Mouse (Mus musculus) ovary, adult 18-20 months (tissue): ENCODE data around the gene Wnt9b.

Source experiments
- DNase-seq: peaks from one replicate; pipeline ENCODE4 v3.0.0; 2022; ENCODE audit warnings: low spot score, mixed read lengths

Gene Wnt9b

GRCm38 (mm10) chr11:103731594-103731993 lies 18.0 kb downstream of the Wnt9b start:
- DNase-seq: no peak

GRCm38 (mm10) chr11:103729282-103729985 lies 20.2 kb downstream of the Wnt9b start:
- DNase-seq: no peak

GRCm38 (mm10) chr11:103724331-103724771 lies 25.3 kb downstream of the Wnt9b start:
- no peak for DNase-seq

GRCm38 (mm10) chr11:103722040-103722481 lies 27.6 kb downstream of the Wnt9b start:
- DNase-seq: no peak

GRCm38 (mm10) chr11:103721468-103722039 lies 28.1 kb downstream of the Wnt9b start:
- no peak for DNase-seq

- no peak for DNase-seq
Observed at GRCm38 (mm10) chr11:103719436-103719835, 30.2 kb downstream of the Wnt9b start.

GRCm38 (mm10) chr11:103716971-103717370 lies 32.6 kb downstream of the Wnt9b start:
- no peak for DNase-seq

GRCm38 (mm10) chr11:103714074-103714473 lies 35.5 kb downstream of the Wnt9b start:
- no peak for DNase-seq

- DNase-seq: no peak
Observed at GRCm38 (mm10) chr11:103711851-103712587, 37.6 kb downstream of the Wnt9b start.

GRCm38 (mm10) chr11:103709982-103710381 lies 39.6 kb downstream of the Wnt9b start:
- no peak for DNase-seq

GRCm38 (mm10) chr11:103707005-103707404 lies 42.6 kb downstream of the Wnt9b start:
- no peak for DNase-seq

- no peak for DNase-seq
Observed at GRCm38 (mm10) chr11:103698226-103698625, 51.4 kb downstream of the Wnt9b start.

GRCm38 (mm10) chr11:103697565-103698176 lies 52.0 kb downstream of the Wnt9b start, which contains the start of gene Gosr2:
Gene Gosr2 (minus strand): TSS chr11:103697898.
- peak; percentile 79 for DNase-seq

GRCm38 (mm10) chr11:103696851-103697564 lies 52.6 kb downstream of the Wnt9b start:
- no peak for DNase-seq

GRCm38 (mm10) chr11:103693241-103693640 lies 56.4 kb downstream of the Wnt9b start:
- no peak for DNase-seq

- DNase-seq: no peak
Observed at GRCm38 (mm10) chr11:103691036-103691435, 58.6 kb downstream of the Wnt9b start.

- DNase-seq: no peak
Observed at GRCm38 (mm10) chr11:103688980-103689378, 60.6 kb downstream of the Wnt9b start.

GRCm38 (mm10) chr11:103688271-103688979 lies 61.2 kb downstream of the Wnt9b start:
- DNase-seq: no peak

GRCm38 (mm10) chr11:103686706-103687105 lies 62.9 kb downstream of the Wnt9b start:
- no peak for DNase-seq

- DNase-seq: no peak
Observed at GRCm38 (mm10) chr11:103685261-103685736, 64.3 kb downstream of the Wnt9b start.
